In genomic region chr12:31725511-31726275, GRCm38 (mm10) we compare ENCODE assay signal across 15 mouse cellular contexts. TPM values are rescaled to one million over a fixed set of nuclear protein-coding genes. Genes with fewer than 3 reads are reported as not detected.
DNase-seq lines count a peak whose midpoint lies in the region; ATAC-seq and TF ChIP-seq lines count a peak whose summit lies in the region.
"Had no signal": no experiment of that assay in that cellular context is flagged by ENCODE, and none has a peak within 500 bp of the region (broad histone marks: within the 10 kb centered on the region; RNA-seq: fewer than 3 reads in every experiment).

No protein-coding gene starts in this region.

- no peak for TF ChIP-seq POLR2A in ES-Bruce4 (IDR thresholded peaks at IDR 0.05; ENCODE audit: insufficient read depth, low read length)

- H3K9ac ChIP-seq in ES-Bruce4 (ENCODE audit: low read depth, poor library complexity, severe bottlenecking) (no peak overlapping the region), ES-E14 (ENCODE audit: insufficient read depth, low read depth, low read length, poor library complexity, severe bottlenecking) (no peak overlapping the region)
- no peak overlapping the region for H3K9ac ChIP-seq in heart, postnatal 0 days (replicated peaks; ENCODE audit: low read depth, low read length)
- no peak overlapping the region for H3K9ac ChIP-seq in forebrain, embryonic 15.5 days (replicated peaks)
- H3K9ac ChIP-seq: embryonic facial prominence, embryonic 15.5 days; forebrain, embryonic 12.5 days; liver, embryonic 15.5 days had no signal

- no peak overlapping the region for H3K4me2 ChIP-seq in heart, postnatal 0 days (ENCODE audit: low read depth, low read length)
- no peak overlapping the region for H3K4me2 ChIP-seq in forebrain, embryonic 15.5 days (replicated peaks)
- H3K4me2 ChIP-seq: embryonic facial prominence, embryonic 15.5 days; forebrain, embryonic 12.5 days; liver, embryonic 15.5 days had no signal

- H3K4me3 ChIP-seq in ES-Bruce4 (ENCODE audit: low read depth, low read length) (no peak overlapping the region), ES-E14 (ENCODE audit: insufficient read depth in 1 of 2, low read depth in 1 of 2, low read length in 2 of 2, poor library complexity in 1 of 2, severe bottlenecking in 1 of 2) (no peak overlapping the region)
- no peak overlapping the region for H3K4me3 ChIP-seq in heart, postnatal 0 days (ENCODE audit: low read depth, low read length)
- H3K4me3 ChIP-seq in forebrain, embryonic 15.5 days = no peak overlapping the region
- H3K4me3 ChIP-seq: embryonic facial prominence, embryonic 15.5 days; forebrain, embryonic 12.5 days; left cerebral cortex, adult 2 months; liver, embryonic 15.5 days had no signal

- 64% methylated on average over 12 of the region's 12 CpGs for WGBS in heart, postnatal 0 days
- 85% methylated on average over 12 of the region's 12 CpGs for WGBS in forebrain, embryonic 15.5 days

- peak; percentile 52; the same call in 1 of the 2 replicates for TF ChIP-seq EP300 in ES-Bruce4 (IDR thresholded peaks at IDR 0.05; ENCODE audit: insufficient read depth, low read depth, low read length)
- peak; percentile 72 for TF ChIP-seq EP300 in heart, postnatal 0 days (IDR thresholded peaks at IDR 0.05; ENCODE audit: low read depth)

- H3K27ac ChIP-seq in ES-Bruce4 (ENCODE audit: insufficient read depth, low read length) (peak overlapping the region; percentile 68), ES-E14 (ENCODE audit: insufficient read depth, low read depth, low read length, poor library complexity, severe bottlenecking) (peak overlapping the region; percentile 79)
- peak overlapping the region; percentile 69 for H3K27ac ChIP-seq in heart, postnatal 0 days (ENCODE audit: low read depth)
- no peak overlapping the region for H3K27ac ChIP-seq in forebrain, embryonic 15.5 days (replicated peaks)
- H3K27ac ChIP-seq: embryonic facial prominence, embryonic 15.5 days; forebrain, embryonic 12.5 days; left cerebral cortex, adult 2 months; liver, embryonic 15.5 days had no signal

- H3K27me3 ChIP-seq in ES-Bruce4 (ENCODE audit: control insufficient read depth, insufficient read depth, low read length, poor library complexity, severe bottlenecking) = no peaks in the 10 kb centered on the region
- H3K27me3 ChIP-seq in heart, postnatal 0 days (ENCODE audit: control insufficient read depth, insufficient read depth, low read length) = no peaks in the 10 kb centered on the region
- H3K27me3 ChIP-seq in forebrain, embryonic 15.5 days = no peaks in the 10 kb centered on the region
- H3K27me3 ChIP-seq: embryonic facial prominence, embryonic 15.5 days; forebrain, embryonic 12.5 days; liver, embryonic 15.5 days had no signal

- H3K9me3 ChIP-seq in ES-Bruce4 (replicated peaks; ENCODE audit: control insufficient read depth, insufficient read depth, low read length, poor library complexity, severe bottlenecking) (no peaks in the 10 kb centered on the region), ES-E14 (ENCODE audit: control insufficient read depth, insufficient read depth, low read depth, low read length) (no peaks in the 10 kb centered on the region)
- H3K9me3 ChIP-seq in heart, postnatal 0 days (replicated peaks; ENCODE audit: control insufficient read depth, low read length) = no peaks in the 10 kb centered on the region
- H3K9me3 ChIP-seq in forebrain, embryonic 15.5 days = no peaks in the 10 kb centered on the region
- H3K9me3 ChIP-seq: embryonic facial prominence, embryonic 15.5 days; forebrain, embryonic 12.5 days; liver, embryonic 15.5 days had no signal

- peak; percentile 22 for DNase-seq in ES-E14 (ENCODE audit: low read depth, low spot score)
- DNase-seq in heart, adult 8-10 months (ENCODE audit: low spot score) = peak; percentile 63
- peak; percentile 78 for DNase-seq in heart, postnatal 0 days (ENCODE audit: low spot score)
- no peak for DNase-seq in left cerebral cortex, adult 18-20 months (ENCODE audit: low spot score in 2 of 2)
- no peak for DNase-seq in kidney, postnatal 4 days
- DNase-seq: cerebellum, adult 8-10 months; lung, postnatal 10 days had no signal

- no peak for TF ChIP-seq CTCF in ES-Bruce4 (IDR thresholded peaks at IDR 0.05; ENCODE audit: low read depth, low read length)
- no peak for TF ChIP-seq CTCF in heart, postnatal 0 days (IDR thresholded peaks at IDR 0.05; ENCODE audit: low read depth)

- ATAC-seq in heart, postnatal 0 days (ENCODE audit: insufficient read depth, low read depth) = peak; percentile 81
- no peak for ATAC-seq in forebrain, embryonic 15.5 days (replicated peaks)
- ATAC-seq: activated CD4-positive, CD25-positive, alpha-beta regulatory T cell, adult 4 months had no signal

- no peaks in the 10 kb centered on the region for H3K36me3 ChIP-seq in ES-Bruce4 (ENCODE audit: control insufficient read depth, insufficient read depth, low read length, poor library complexity, severe bottlenecking)
- H3K36me3 ChIP-seq in ES-E14 (ENCODE audit: control insufficient read depth, insufficient read depth, low read length, poor library complexity, severe bottlenecking) = no peaks in the 10 kb centered on the region
- no peaks in the 10 kb centered on the region for H3K36me3 ChIP-seq in heart, postnatal 0 days (replicated peaks; ENCODE audit: control insufficient read depth, insufficient read depth, low read length)
- H3K36me3 ChIP-seq in forebrain, embryonic 15.5 days = no peaks in the 10 kb centered on the region
- H3K36me3 ChIP-seq: embryonic facial prominence, embryonic 15.5 days; forebrain, embryonic 12.5 days; liver, embryonic 15.5 days had no signal

- H3K4me1 ChIP-seq in ES-Bruce4 (ENCODE audit: control insufficient read depth, insufficient read depth, low read length) (no peaks in the 10 kb centered on the region), ES-E14 (ENCODE audit: control insufficient read depth in 2 of 2, insufficient read depth in 2 of 2, low read length in 2 of 2, poor library complexity in 1 of 2) (peaks cover 2 to 8% of the 10 kb centered on the region in 2 experiments; a peak in 3 of 4 replicates)
- peaks cover 12% of the 10 kb centered on the region; the same call in 1 of the 2 replicates for H3K4me1 ChIP-seq in heart, postnatal 0 days (ENCODE audit: control insufficient read depth, insufficient read depth)
- no peaks in the 10 kb centered on the region for H3K4me1 ChIP-seq in forebrain, embryonic 15.5 days
- H3K4me1 ChIP-seq: embryonic facial prominence, embryonic 15.5 days; liver, embryonic 15.5 days had no signal

- in situ Hi-C loops in ES-E14 (cut with MboI; ENCODE audit: low sequenced_read_pairs in 2 of 2, unreplicated experiment in 2 of 2) = no loop called here

TF ChIP-seq in ES-E14, 5 proteins besides CTCF, POLR2A, EP300 and RAD21:
- no peak for TF ChIP-seq CHD2 (IDR thresholded peaks at IDR 0.05; ENCODE audit: low read depth, low read length)

RNA-seq across cellular contexts. Expression of gene Gpr22, which starts 11.9 kb away (rescaled TPM):
- polyA plus RNA-seq in ES-Bruce4 (2011; ENCODE audit: insufficient read depth, insufficient read length, low read depth, missing spikeins) = not detected in 2 replicates
- total RNA-seq in ES-E14 (2012; rRNA removed) = 0.21 and 0.22 TPM in 2 replicates
- 10 to 100 TPM; 20.5 to 30.8 (median 28.3) TPM for total RNA-seq in heart, adult 8-10 months (2022)
- total RNA-seq in heart, postnatal 0 days (2014; rRNA removed; ENCODE audit: low replicate concordance) = 15.8 and 16.0 TPM in 2 replicates
- 10.7 and 14.0 TPM in 2 replicates for polyA plus RNA-seq in heart, postnatal 0 days (2015; fragmentation: Nextera tagmentation; extraction: Ambion mirVana)
- polyA plus RNA-seq in forebrain, embryonic 15.5 days (2015; fragmentation: Nextera tagmentation; extraction: Ambion mirVana) = 10.7 TPM in 2 replicates
- 10 to 100 TPM; 47.2 to 53.0 TPM for total RNA-seq in left cerebral cortex, adult 18-20 months (2021)
- polyA plus RNA-seq: gonadal fat pad, adult 2 months had no signal

Comparison
In these comparisons a context has a peak if more than half of its experiments do, and no peak if none do; other contexts are left out.
1. DNase-seq: peak in ES-E14 (single experiment), heart, adult 8-10 months (single experiment) and heart, postnatal 0 days (single experiment); none in left cerebral cortex, adult 18-20 months (0 of 2) and kidney, postnatal 4 days (0 of 2).
2. RNA of gene Gpr22, which starts 11.9 kb away (total RNA-seq): 47.2 to 53.0 TPM in left cerebral cortex, adult 18-20 months, 20.5 to 30.8 TPM in heart, adult 8-10 months and 15.8 to 16.0 TPM in heart, postnatal 0 days; 0.21 to 0.22 TPM in ES-E14; every median in the first group is over 10 times any median in the second.